Mouse (Mus musculus) kidney, adult 2 months (tissue): ENCODE results near the gene H2-DMb1. TPM values are rescaled to one million over a fixed set of nuclear protein-coding genes. Genes with fewer than 3 reads are reported as not detected.

ENCODE experiments used
- DNase-seq: peaks from one replicate; pipeline ENCODE4 v3.0.0; 2021
- H3K27ac ChIP-seq: fragments of 200-500 bp; 2 replicates; pipeline ENCODE4 v1.5.1; 2012; ENCODE audit warnings: low read depth, low read length, control low read depth, inconsistent platforms; ENCODE audit not compliant: insufficient read depth
- H3K27me3 ChIP-seq: fragments of 200-500 bp; replicated peaks from 2 replicates; pipeline ENCODE4 v1.6.1; 2012; ENCODE audit warnings: mild to moderate bottlenecking, moderate library complexity, low read length, inconsistent platforms; ENCODE audit not compliant: control insufficient read depth, insufficient read depth
- H3K36me3 ChIP-seq: fragments of 200-500 bp; 2 replicates; pipeline ENCODE4 v1.6.1; 2012; ENCODE audit warnings: mild to moderate bottlenecking, moderate library complexity, low read length, inconsistent platforms; ENCODE audit not compliant: control insufficient read depth, insufficient read depth
- H3K4me1 ChIP-seq: fragments of 200-500 bp; 2 replicates; pipeline ENCODE4 v1.6.1; 2011; ENCODE audit warnings: low read length; ENCODE audit not compliant: control insufficient read depth, insufficient read depth
- H3K4me3 ChIP-seq: fragments of 200-500 bp; 2 replicates; pipeline ENCODE4 v1.5.1; 2011; ENCODE audit warnings: mild to moderate bottlenecking, low read depth, low read length, control low read depth; ENCODE audit not compliant: insufficient read depth
- CTCF ChIP-seq: fragments of 200-500 bp; conservative IDR thresholded peaks from 2 replicates; pipeline ENCODE4 v1.5.1; 2011; ENCODE audit warnings: low read depth, mild to moderate bottlenecking, control low read depth, low read length, moderate library complexity, mixed read lengths; ENCODE audit not compliant: insufficient read depth, insufficient read length
- POLR2A ChIP-seq: fragments of 200-500 bp; IDR thresholded peaks from one replicate; pipeline ENCODE4 v1.6.1; 2011; ENCODE audit warnings: low read depth, low read length, control low read depth
- WGBS: fragments of 180-500 bp; shearing (Covaris S2); methylation state at CpG from one replicate; pipeline ENCODE4 v1.1.7; 2018; 5-methylcytosine and 5-hydroxymethylcytosine counted together
- polyA plus RNA-seq: library from polyadenylated mRNA; depleted of rRNA; stranded (reverse); fragments of >200 nt; gene quantifications from 2 replicates; pipeline ENCODE4 v1.2.3, GENCODE M21; 2012

Gene H2-DMb1
- polyA plus RNA-seq, 1 experiment = 72.3 TPM

DNA sequence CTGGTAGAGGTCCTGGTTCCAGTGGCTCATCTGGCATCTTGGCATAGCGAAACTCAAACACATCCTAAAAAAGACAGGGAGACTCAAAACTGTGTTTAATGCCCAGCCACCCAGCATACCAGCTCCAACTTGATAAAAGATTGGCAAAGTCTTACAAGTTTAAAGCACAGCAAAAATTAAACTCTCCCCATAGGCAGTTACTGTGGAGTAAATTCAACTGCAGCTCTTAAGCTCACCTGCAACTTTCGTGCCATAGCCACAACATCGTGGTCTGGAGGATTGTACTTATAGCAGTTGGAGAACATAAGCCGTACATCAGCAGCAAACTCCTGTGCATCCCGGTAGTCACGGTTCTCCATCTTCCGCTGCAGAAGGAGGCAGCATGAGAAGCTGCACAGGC is 38.8 kb upstream of the H2-DMb1 start:
- 75% methylated on average over 7 of the region's 7 CpGs for WGBS

DNA sequence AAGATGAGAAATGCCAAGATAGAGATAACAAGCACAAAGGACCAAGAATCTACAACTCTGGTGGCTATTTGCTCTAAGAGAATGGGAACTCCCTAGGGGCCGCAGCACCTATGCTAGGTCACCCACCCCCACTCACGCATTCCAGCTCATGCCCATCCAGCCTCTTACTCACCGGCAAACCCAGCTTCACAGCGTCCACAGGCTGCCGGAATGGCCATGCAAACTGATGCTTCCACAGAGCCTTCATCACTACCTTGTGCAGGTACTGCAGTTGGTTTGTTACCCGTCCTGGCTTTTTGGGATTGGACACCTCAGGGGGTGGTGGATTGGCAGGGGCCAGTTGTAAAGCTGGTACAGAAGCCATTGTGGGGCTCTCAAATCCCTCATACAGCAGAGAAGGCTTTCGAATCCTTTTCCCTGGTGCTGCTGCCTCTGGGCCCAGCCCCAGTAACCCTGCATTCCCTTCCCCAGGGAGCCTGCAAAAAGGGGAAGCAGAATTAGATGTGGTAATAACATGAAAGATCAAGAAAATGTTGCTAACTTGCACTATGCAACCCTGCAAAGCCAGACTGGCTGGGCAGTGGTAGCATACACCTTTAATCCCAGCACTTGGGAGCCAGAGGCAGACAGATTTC is 36.0 kb upstream of the H2-DMb1 start:
- 1% methylated on average over 7 of the region's 7 CpGs for WGBS
- Histone ChIP-seq H3K27me3 (no peaks in the 10 kb centered on the region), H3K36me3 (peaks cover 50% of the 10 kb centered on the region), H3K4me3 (peak overlapping the region; percentile 81), H3K4me1 (peaks cover 6% of the 10 kb centered on the region), H3K27ac (no peak overlapping the region)
- DNase-seq = no peak
- TF ChIP-seq CTCF (no peak), POLR2A (no peak)

More for the DNA sequence above, 38.8 kb upstream of the H2-DMb1 start:
- TF ChIP-seq POLR2A (no peak), CTCF (no peak)
- H3K36me3 ChIP-seq = peaks cover 55% of the 10 kb centered on the region
- no peak overlapping the region for H3K27ac ChIP-seq
- H3K4me1 ChIP-seq = peaks cover 6% of the 10 kb centered on the region
- H3K4me3 ChIP-seq = no peak overlapping the region
- H3K27me3 ChIP-seq = no peaks in the 10 kb centered on the region
- DNase-seq = no peak

DNA sequence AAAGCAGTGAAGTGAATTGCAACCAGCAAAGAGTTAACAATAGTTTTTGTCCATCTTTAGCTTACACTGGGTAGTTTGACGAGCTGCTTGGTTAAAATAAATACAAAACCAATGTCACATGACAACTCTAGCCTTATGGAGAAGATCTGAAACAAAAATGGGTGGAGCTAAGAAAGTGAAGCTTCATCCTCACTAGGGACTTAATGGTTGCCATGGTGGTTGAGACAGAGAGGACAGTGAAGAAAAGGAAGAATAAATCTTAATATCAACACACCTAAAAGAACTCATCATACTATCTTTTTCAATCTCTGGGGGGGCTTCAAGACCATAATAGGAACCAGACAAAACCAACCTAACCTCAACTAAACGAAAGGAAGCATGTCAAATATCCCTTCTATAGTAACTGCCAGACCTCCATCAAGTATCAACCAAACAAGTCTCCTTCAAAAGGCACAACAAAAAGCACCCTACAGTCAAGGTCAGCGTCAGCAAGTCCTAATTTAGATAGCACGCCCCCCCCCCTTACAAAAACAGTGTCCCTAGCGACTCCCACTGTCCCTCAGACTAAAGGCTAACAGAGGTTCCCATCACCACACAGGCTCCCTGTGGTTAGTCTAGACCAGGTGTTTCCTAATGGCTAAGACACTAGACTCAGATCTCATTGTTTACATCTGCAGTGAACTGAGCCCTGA is 35.3 kb upstream of the H2-DMb1 start:
- DNase-seq = no peak
- TF ChIP-seq CTCF (no peak), POLR2A (no peak)
- 2% methylated on average over 5 of the region's 5 CpGs for WGBS
- peaks cover 6% of the 10 kb centered on the region for H3K4me1 ChIP-seq
- H3K36me3 ChIP-seq = peaks cover 43% of the 10 kb centered on the region
- H3K27me3 ChIP-seq = no peaks in the 10 kb centered on the region
- peak overlapping the region; percentile 81 for H3K4me3 ChIP-seq
- no peak overlapping the region for H3K27ac ChIP-seq

DNA sequence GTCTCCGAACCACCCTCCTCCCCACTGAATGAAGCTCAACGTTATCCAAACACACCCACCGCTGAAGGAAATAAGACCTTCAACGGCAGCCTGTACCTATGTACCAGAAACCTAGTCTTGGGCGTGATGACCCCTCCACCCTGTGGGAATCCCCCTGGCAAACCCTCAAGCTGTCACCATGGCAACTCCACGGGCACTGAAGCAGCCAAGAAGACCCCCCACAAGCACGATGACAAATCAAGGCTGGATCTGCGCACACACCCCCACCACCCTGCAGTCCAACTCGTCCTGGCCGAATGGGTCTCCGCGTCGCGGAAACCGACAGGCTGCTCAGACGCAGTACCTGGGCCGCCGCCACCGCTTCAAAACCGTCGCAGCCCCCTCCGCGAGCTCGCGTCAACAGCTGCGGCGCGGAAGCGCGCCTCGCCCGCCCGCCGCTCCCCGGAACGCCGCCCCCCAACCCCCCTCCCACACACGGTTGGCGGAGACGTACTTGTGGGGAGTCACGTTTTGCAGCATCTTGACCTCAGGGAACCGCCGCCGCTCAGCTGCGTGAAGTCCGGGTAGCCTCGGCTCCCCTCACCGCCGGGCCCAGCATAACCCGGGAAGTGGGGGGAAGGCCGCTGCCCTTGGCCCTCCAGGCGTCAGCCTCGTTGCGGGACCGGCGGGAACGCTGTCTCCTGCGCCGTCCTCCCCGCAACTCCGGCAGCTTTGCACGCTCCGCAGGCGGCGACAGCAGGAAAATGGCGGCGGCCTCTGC is 34.6 kb upstream of the H2-DMb1 start:
- H3K4me3 ChIP-seq = peak overlapping the region; percentile 81
- peak overlapping the region; percentile 54 for H3K27ac ChIP-seq
- H3K4me1 ChIP-seq = peaks cover 6% of the 10 kb centered on the region
- H3K27me3 ChIP-seq = no peaks in the 10 kb centered on the region
- TF ChIP-seq CTCF (no peak), POLR2A (no peak)
- under 1% methylated on average over 67 of the region's 67 CpGs for WGBS
- peak; percentile 42 for DNase-seq
- peaks cover 37% of the 10 kb centered on the region for H3K36me3 ChIP-seq

DNA sequence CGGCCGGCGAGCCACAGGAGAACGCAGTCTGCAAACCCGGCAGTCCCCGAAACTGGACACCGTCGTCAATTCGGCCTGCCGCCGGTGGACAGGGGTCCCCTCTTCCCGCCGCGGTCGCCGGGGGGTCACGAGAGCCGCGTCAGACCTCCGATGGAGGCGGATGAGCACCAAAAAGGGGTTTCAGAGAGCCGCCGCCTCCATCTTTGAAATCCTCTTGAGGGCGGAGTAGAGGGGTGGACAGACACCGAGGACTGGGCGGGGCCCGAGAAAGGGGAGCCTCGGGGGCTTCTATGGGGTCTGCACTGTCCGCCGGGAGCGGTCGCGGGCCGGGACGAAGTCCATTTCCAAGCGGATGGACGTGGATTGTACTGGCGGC is 34.0 kb upstream of the H2-DMb1 start:
- no peak for DNase-seq
- peak overlapping the region; percentile 81 for H3K4me3 ChIP-seq
- TF ChIP-seq POLR2A (no peak), CTCF (no peak)
- peak overlapping the region; percentile 54; the same call in 1 of the 2 replicates for H3K27ac ChIP-seq
- peaks cover 6% of the 10 kb centered on the region for H3K4me1 ChIP-seq
- peaks cover 31% of the 10 kb centered on the region for H3K36me3 ChIP-seq
- WGBS = under 1% methylated on average over 38 of the region's 38 CpGs
- H3K27me3 ChIP-seq = no peaks in the 10 kb centered on the region

DNA sequence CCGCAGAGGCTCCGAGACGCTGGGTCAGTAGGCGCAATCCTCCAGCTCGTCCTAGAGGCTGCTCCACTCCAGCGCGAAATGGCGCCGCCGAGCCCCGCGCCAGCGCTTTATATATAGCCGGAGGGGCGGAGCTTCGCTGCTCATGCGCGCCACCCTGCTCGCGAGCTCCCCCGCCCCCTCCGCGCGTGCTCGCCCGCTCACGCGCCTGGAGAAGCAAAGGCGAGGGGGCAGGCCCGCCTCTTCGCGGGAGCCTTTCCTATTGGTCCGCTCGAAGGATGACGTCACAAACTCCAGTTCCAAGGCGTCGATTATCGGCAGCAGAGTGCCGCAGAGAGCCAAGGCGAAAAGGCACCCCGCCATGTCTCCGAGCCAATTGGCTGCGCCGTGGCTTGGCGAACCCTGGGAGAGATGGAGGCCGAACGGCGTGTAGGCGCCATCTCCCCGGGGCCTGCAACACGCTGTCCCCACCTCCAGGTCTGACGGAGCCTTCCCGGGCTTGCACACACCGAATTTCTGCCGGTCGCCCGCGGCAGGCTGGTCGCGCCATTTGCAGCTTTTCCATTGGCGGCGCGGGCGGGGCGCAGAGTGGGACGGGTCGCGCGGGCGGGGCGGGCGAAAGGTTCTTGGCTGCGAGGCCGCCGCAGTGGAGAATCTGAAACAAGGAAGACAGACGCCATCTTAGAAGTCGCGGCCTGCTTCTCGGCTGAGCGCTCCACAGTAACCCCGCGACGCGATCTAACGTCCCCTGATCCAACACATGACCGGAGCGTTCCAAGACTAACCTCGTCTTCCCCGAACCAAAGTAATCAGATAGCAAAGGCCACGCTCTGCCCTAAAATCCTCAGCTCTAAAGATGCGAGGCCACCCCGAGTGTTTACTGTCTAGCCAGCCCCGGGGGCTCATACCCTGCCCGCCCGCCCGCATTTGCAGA is 33.4 kb upstream of the H2-DMb1 start, which contains the start of gene H2-DMa:
Gene H2-DMa, plus strand, starts transcription at position 293 of the 931 bp plus-strand sequence.
- DNase-seq = peak; percentile 99
- TF ChIP-seq POLR2A (peak; percentile 97), CTCF (no peak)
- H3K4me3 ChIP-seq = peak within 1 kb of the TSS; percentile 99
- H3K27me3 ChIP-seq = no peaks in the 10 kb centered on the region
- H3K4me1 ChIP-seq = peaks cover 6% of the 10 kb centered on the region
- H3K27ac ChIP-seq = peak within 1 kb of the TSS; percentile 100
- H3K36me3 ChIP-seq = peaks cover 28% of the 10 kb centered on the region
- under 1% methylated on average over 96 of the region's 96 CpGs for WGBS
